Mouse (Mus musculus) CH12.LX (cell line): ENCODE results near the gene Snx3. TPM values are rescaled to one million over a fixed set of nuclear protein-coding genes. Genes with fewer than 3 reads are reported as not detected.

ENCODE experiments used
- DNase-seq: peaks from one replicate; pipeline ENCODE4 v3.0.0-alpha.2; 2013; ENCODE audit errors: extremely low read depth
- H3K27ac ChIP-seq: 2 replicates; pipeline ENCODE4 v1.5.1; 2012; ENCODE audit warnings: low read depth, mild to moderate bottlenecking, control low read depth, moderate library complexity; ENCODE audit not compliant: insufficient read depth
- H3K27me3 ChIP-seq: replicated peaks from 2 replicates; pipeline ENCODE3; 2012; ENCODE audit warnings: inconsistent platforms
- H3K36me3 ChIP-seq, 2 experiments: replicated peaks in 1 of 2; 2 replicates each; pipeline versions ENCODE3 to v1.6.1; 2012; ENCODE audit warnings: inconsistent platforms in 1 of 2, low read length in 1 of 2, mild to moderate bottlenecking in 1 of 2, mixed read lengths in 1 of 2, moderate library complexity in 1 of 2; ENCODE audit not compliant: control insufficient read depth in 1 of 2, insufficient read depth in 1 of 2
- H3K4me1 ChIP-seq, 2 experiments: 2 replicates each; pipeline ENCODE4 v1.6.1; 2012; ENCODE audit warnings: inconsistent platforms in 1 of 2, moderate library complexity in 1 of 2; ENCODE audit not compliant: insufficient read depth in 2 of 2, control insufficient read depth in 1 of 2
- H3K4me2 ChIP-seq: 2 replicates; pipeline ENCODE4 v1.6.1; 2012; ENCODE audit warnings: low read depth, mild to moderate bottlenecking, control low read depth; ENCODE audit not compliant: poor library complexity, insufficient read depth, severe bottlenecking
- H3K4me3 ChIP-seq, 3 experiments: fragments of 150-350 bp in 1 of 3; sonication (generic) in 1 of 3; replicated peaks in 1 of 3; 2 replicates each; pipeline versions ENCODE3 to v1.5.1; 2011 to 2012; ENCODE audit warnings: low read depth in 2 of 3, low read length in 2 of 3, mild to moderate bottlenecking in 2 of 3, moderate library complexity in 2 of 3, control low read depth in 1 of 3, improper control_type of control experiment in 1 of 3, inconsistent platforms in 1 of 3, mixed read lengths in 1 of 3; ENCODE audit not compliant: poor library complexity in 1 of 3
- H3K79me2 ChIP-seq: replicated peaks from 2 replicates; pipeline ENCODE4 v1.6.1; 2012; ENCODE audit warnings: mild to moderate bottlenecking, moderate library complexity; ENCODE audit not compliant: control insufficient read depth, poor library complexity, insufficient read depth, severe bottlenecking; ENCODE audit errors: extremely low read depth
- H3K9ac ChIP-seq: 2 replicates; pipeline ENCODE4 v1.6.1; 2012; ENCODE audit warnings: low read depth, mild to moderate bottlenecking, control low read depth, moderate library complexity; ENCODE audit not compliant: insufficient read depth
- H3K9me3 ChIP-seq: replicated peaks from 2 replicates; pipeline ENCODE3; 2012; ENCODE audit warnings: low read length, inconsistent platforms, mixed read lengths
- CHD1 ChIP-seq: IDR thresholded peaks from 2 replicates; pipeline ENCODE4 v1.6.1; 2012; ENCODE audit warnings: low read depth, low read length, improper control_type of control experiment, inconsistent platforms
- CHD2 ChIP-seq: IDR thresholded peaks from 2 replicates; pipeline ENCODE4 v1.6.1; 2011; ENCODE audit warnings: low read length, improper control_type of control experiment
- CTCF ChIP-seq, 2 experiments: IDR thresholded peaks in 1 of 2; conservative IDR thresholded peaks in 1 of 2; 2 replicates each; pipeline ENCODE4 v1.5.1; 2011 to 2012; ENCODE audit warnings: low read depth in 2 of 2, low read length in 2 of 2, improper control_type of control experiment in 1 of 2, inconsistent platforms in 1 of 2, mild to moderate bottlenecking in 1 of 2, moderate library complexity in 1 of 2
- E2F4 ChIP-seq: IDR thresholded peaks from 2 replicates; pipeline ENCODE4 v1.6.1; 2011; ENCODE audit warnings: low read depth, low read length, improper control_type of control experiment; ENCODE audit not compliant: insufficient replicate concordance
- ELF1 ChIP-seq: IDR thresholded peaks from 2 replicates; pipeline ENCODE4 v1.6.1; 2014; ENCODE audit warnings: low read depth, mild to moderate bottlenecking, inconsistent platforms, low read length, improper control_type of control experiment
- ETS1 ChIP-seq: conservative IDR thresholded peaks from 2 replicates; pipeline ENCODE4 v1.6.1; 2012; ENCODE audit warnings: low read depth, mild to moderate bottlenecking, inconsistent platforms, low read length, improper control_type of control experiment, moderate library complexity
- GABPA ChIP-seq: IDR thresholded peaks from 2 replicates; pipeline ENCODE4 v1.6.1; 2012; ENCODE audit warnings: low read depth, low read length, improper control_type of control experiment, inconsistent platforms; ENCODE audit not compliant: insufficient replicate concordance
- HCFC1 ChIP-seq: IDR thresholded peaks from 2 replicates; pipeline ENCODE4 v1.6.1; 2012; ENCODE audit warnings: low read depth, mild to moderate bottlenecking, inconsistent platforms, low read length, improper control_type of control experiment
- IRF4 ChIP-seq: IDR thresholded peaks from 2 replicates; pipeline ENCODE4 v1.6.1; 2014; ENCODE audit warnings: low read depth, mild to moderate bottlenecking, inconsistent platforms, low read length, improper control_type of control experiment
- KAT2A ChIP-seq: IDR thresholded peaks from 2 replicates; pipeline ENCODE4 v1.6.1; 2012; ENCODE audit warnings: low read length, improper control_type of control experiment, inconsistent platforms; ENCODE audit not compliant: insufficient replicate concordance
- MAX ChIP-seq: IDR thresholded peaks from 2 replicates; pipeline ENCODE4 v1.6.1; 2011; ENCODE audit warnings: low read length, improper control_type of control experiment
- MAZ ChIP-seq: IDR thresholded peaks from 2 replicates; pipeline ENCODE4 v1.6.1; 2012; ENCODE audit warnings: low read depth, mild to moderate bottlenecking, inconsistent platforms, low read length, improper control_type of control experiment, moderate library complexity
- NELFE ChIP-seq: IDR thresholded peaks from 2 replicates; pipeline ENCODE4 v1.6.1; 2011; ENCODE audit warnings: low read depth, low read length, improper control_type of control experiment
- POLR2A ChIP-seq: IDR thresholded peaks from 2 replicates; pipeline ENCODE4 v1.6.1; 2011; ENCODE audit warnings: low read depth, mild to moderate bottlenecking, improper control_type of control experiment, low read length
- RCOR1 ChIP-seq: conservative IDR thresholded peaks from 2 replicates; pipeline ENCODE4 v1.6.1; 2012; ENCODE audit warnings: low read depth, mild to moderate bottlenecking, inconsistent platforms, low read length, improper control_type of control experiment
- SIN3A ChIP-seq: IDR thresholded peaks from 2 replicates; pipeline ENCODE4 v1.6.1; 2012; ENCODE audit warnings: low read length, improper control_type of control experiment, inconsistent platforms
- TBP ChIP-seq: conservative IDR thresholded peaks from 2 replicates; pipeline ENCODE4 v1.6.1; 2011; ENCODE audit warnings: low read depth, low read length, improper control_type of control experiment
- TCF12 ChIP-seq: IDR thresholded peaks from 2 replicates; pipeline ENCODE4 v1.6.1; 2014; ENCODE audit warnings: low read depth, mild to moderate bottlenecking, inconsistent platforms, low read length, improper control_type of control experiment
- USF2 ChIP-seq: conservative IDR thresholded peaks from 2 replicates; pipeline ENCODE4 v1.6.1; 2011; ENCODE audit warnings: low read depth, low read length, improper control_type of control experiment
- ZC3H11A ChIP-seq: IDR thresholded peaks from 2 replicates; pipeline ENCODE4 v1.6.1; 2012; ENCODE audit warnings: low read depth, mild to moderate bottlenecking, inconsistent platforms, low read length, improper control_type of control experiment
- ZNF384 ChIP-seq: IDR thresholded peaks from 2 replicates; pipeline ENCODE4 v1.6.1; 2012; ENCODE audit warnings: low read depth, low read length, improper control_type of control experiment, inconsistent platforms
- dilution Hi-C: fragments of 300-500 bp; cut with MboI; formaldehyde crosslinking; loops from 2 replicates; pipeline ENCODE4 v1.14.3; 2020; ENCODE audit warnings: low sequenced_read_pairs; ENCODE audit not compliant: extremely low pct_unique_long_range_greater_than_20kb, extremely low pct_ligation_motif_present
- in situ Hi-C: fragments of 300-500 bp; cut with MboI; formaldehyde crosslinking; loops from 3 replicates; pipeline ENCODE4 v1.14.3; 2019; ENCODE audit warnings: low sequenced_read_pairs, low pct_ligation_motif_present, low pct_unique_long_range_greater_than_20kb, mixed read lengths
- polyA plus RNA-seq: library from polyadenylated mRNA; unstranded; fragments of >175 nt; gene quantifications from 2 replicates; pipeline ENCODE4 v1.2.1, GENCODE M21; 2012; ENCODE audit warnings: low read depth; ENCODE audit not compliant: insufficient read length
- total RNA-seq, 2 experiments: library from RNA; depleted of rRNA; stranded (reverse); fragments of 300-350 nt in 1 of 2; fragments of >200 nt in 1 of 2; gene quantifications; 2 replicates each; pipeline ENCODE4 v1.2.3; 2012 to 2014

Snx3 gene
- total and polyA plus RNA-seq, 3 experiments: 65.5 to 187 (median 115) TPM

DNA sequence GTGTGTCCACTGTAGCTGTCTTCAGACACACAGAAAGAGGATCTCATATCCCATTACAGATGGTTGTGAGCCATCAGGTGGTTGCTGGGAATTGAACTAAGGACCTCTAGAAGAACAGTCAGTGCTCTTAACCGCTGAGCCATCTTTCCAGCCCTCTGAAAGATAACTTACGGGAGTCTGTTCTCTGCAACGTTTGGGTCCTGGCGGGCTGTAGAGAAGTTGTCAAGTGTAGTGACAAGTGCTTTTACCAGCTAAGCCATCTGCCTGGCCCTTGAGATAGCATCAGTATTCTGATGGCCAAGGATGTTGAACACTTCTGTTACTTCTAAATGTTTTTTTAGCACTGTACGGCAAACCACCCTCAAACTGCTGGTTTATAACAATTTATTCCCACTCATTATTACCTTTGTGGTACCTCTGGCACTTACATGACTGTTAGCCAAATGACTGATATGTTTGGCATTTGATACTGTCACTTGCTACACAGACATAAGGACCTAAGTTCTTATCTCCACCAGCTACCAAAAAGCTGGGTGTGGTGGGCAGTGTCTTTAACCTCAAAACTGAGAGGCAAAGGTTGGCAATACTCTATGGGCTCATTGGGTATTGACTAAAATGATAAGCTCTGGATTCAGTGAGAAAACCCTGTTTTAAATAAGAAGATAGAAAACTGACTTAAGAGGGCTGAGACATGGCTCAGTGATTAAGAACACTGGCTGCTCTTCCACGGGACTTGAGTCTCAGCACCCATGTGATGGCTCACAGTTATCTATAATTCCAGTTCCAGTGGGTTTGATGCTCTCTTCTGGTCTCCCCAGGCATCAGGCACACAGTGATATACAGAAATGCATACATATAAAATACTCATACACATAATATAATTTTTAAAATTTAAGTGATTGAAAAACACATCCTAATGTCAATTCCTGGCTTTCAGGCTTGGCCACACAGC, 9.6 kb downstream of the Snx3 start:
- Histone ChIP-seq H3K4me3 (no peak overlapping the region), H3K79me2 (peaks cover 42% of the 10 kb centered on the region), H3K4me2 (no peak overlapping the region), H3K27me3 (no peaks in the 10 kb centered on the region), H3K9me3 (no peaks in the 10 kb centered on the region), H3K36me3 (peaks cover 14 to 67% of the 10 kb centered on the region in 2 experiments), H3K27ac (no peak overlapping the region), H3K4me1 (peaks cover 0 to 7% of the 10 kb centered on the region in 2 experiments; a peak in 1 of 4 replicates), H3K9ac (no peak overlapping the region)
- no peak for TF ChIP-seq MAZ
- TF ChIP-seq POLR2A: no peak
- no peak for TF ChIP-seq CTCF (conservative IDR thresholded peaks at IDR 0.05 in 1 of 2, IDR thresholded peaks at IDR 0.05 in 1 of 2; ENCODE audit: low read depth in 2 of 2, low read length in 2 of 2)
- TF ChIP-seq GABPA: no peak
- DNase-seq: no peak
- dilution Hi-C loops (no loop called here), in situ Hi-C loops (no loop called here)

DNA sequence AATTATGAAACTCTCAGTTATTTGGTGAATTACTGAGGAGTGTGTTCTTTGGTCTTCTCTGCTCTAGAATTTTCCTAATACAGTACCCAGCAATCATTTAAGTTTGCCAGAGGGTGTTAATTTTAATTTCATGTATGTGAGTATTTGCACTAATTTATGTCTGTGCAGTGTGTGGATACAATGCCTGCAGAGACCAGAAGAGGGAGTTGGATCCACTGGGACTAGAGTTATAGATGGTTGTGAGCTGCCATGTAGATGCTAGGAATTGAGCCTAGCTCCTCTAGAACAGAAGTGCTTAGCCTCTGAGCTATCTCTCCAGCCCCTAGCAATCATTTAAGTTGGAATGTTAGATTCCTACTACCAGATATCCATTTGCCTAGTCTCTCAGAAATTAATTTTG, 12.3 kb downstream of the Snx3 start:
- Histone ChIP-seq H3K4me3 (no peak overlapping the region), H3K27ac (no peak overlapping the region), H3K27me3 (no peaks in the 10 kb centered on the region), H3K36me3 (peaks cover 9 to 64% of the 10 kb centered on the region in 2 experiments), H3K9ac (no peak overlapping the region), H3K4me2 (no peak overlapping the region)
- no peak for DNase-seq
- dilution Hi-C loops: no loop called here
- TF ChIP-seq E2F4: no peak
- TF ChIP-seq CTCF (conservative IDR thresholded peaks at IDR 0.05 in 1 of 2, IDR thresholded peaks at IDR 0.05 in 1 of 2; ENCODE audit: low read depth in 2 of 2, low read length in 2 of 2): peak in 1 of 2 experiments; percentile 11; a peak in 1 of 4 replicates
- TF ChIP-seq, all 38 proteins: peak for 1
- in situ Hi-C loops: no loop called here
- Histone ChIP-seq H3K79me2 (peaks cover 30% of the 10 kb centered on the region), H3K4me1 (no peaks in the 10 kb centered on the region), H3K9me3 (no peaks in the 10 kb centered on the region)

DNA sequence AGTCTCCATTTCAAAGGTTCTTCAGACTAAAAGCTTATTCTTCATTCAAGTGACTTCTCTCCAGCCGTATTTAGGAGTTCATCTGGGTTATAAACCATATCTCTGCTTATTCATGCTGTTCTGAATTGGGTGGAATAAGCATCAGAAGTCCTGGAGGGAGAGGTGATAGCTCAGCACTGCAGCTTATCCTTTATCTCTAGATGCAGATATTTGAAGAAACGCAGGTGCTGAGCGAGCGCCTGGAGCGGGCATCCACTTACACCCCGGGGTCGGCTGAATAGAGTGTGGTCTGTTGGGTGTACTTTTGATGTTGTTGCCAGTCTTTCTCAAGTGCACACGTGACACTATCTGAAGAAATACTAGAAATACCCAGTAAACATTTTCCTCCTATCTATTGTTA, 16.5 kb downstream of the Snx3 start:
- dilution Hi-C loops: no loop called here
- H3K4me1 ChIP-seq: no peaks in the 10 kb centered on the region; a peak in 1 of 4 replicates
- H3K27me3 ChIP-seq: no peaks in the 10 kb centered on the region
- no peak overlapping the region for H3K4me2 ChIP-seq
- no peak for DNase-seq
- TF ChIP-seq USF2 (no peak), MAX (no peak), RCOR1 (no peak), SIN3A (no peak), ELF1 (no peak), ZC3H11A (no peak), IRF4 (no peak), KAT2A (no peak), ETS1 (no peak), ZNF384 (no peak), TBP (no peak), CHD1 (no peak), TCF12 (no peak), HCFC1 (no peak), CHD2 (no peak), NELFE (no peak), POLR2A (no peak)
- peaks cover 30% of the 10 kb centered on the region for H3K79me2 ChIP-seq
- H3K27ac ChIP-seq: no peak overlapping the region
- no peaks in the 10 kb centered on the region for H3K9me3 ChIP-seq
- H3K9ac ChIP-seq: no peak overlapping the region
- in situ Hi-C loops: no loop called here
- no peak overlapping the region for H3K4me3 ChIP-seq
- H3K36me3 ChIP-seq: peaks cover 2 to 52% of the 10 kb centered on the region in 2 experiments
